Mouse (Mus musculus): ENCODE measurements at regions not wholly inside any gene's neighbourhood (a gene's known extent, or its start where the extent isn't known, plus 50 kb on each side); places are given as distances from the start of the nearest gene placed in this dataset.

GRCm38 (mm10) chr2:171657125-171657524 lies 386.1 kb downstream of the Cbln4 start:
- H3K27me3 ChIP-seq (ENCODE audit: insufficient read depth, low read length), result no peaks in the 10 kb centered on the region
- no peak for DNase-seq
- WGBS, result 50% methylated on average over 7 of the region's 7 CpGs
- no peak overlapping the region for H3K4me2 ChIP-seq (ENCODE audit: low read depth)
- TF ChIP-seq CTCF (IDR thresholded peaks at IDR 0.05; ENCODE audit: low read depth), result no peak
- no peak overlapping the region for H3K9ac ChIP-seq
- no peak overlapping the region for H3K27ac ChIP-seq (ENCODE audit: low read depth, low read length)
- no peaks in the 10 kb centered on the region for H3K9me3 ChIP-seq (ENCODE audit: low read length)
- no peak for ATAC-seq
- no peaks in the 10 kb centered on the region for H3K4me1 ChIP-seq (ENCODE audit: insufficient read depth)
- no peak overlapping the region for H3K4me3 ChIP-seq (ENCODE audit: low read depth, low read length)
- H3K36me3 ChIP-seq (ENCODE audit: insufficient read depth), result no peaks in the 10 kb centered on the region

- peak; percentile 84 for ATAC-seq
- no peak overlapping the region for H3K9ac ChIP-seq
- no peaks in the 10 kb centered on the region for H3K9me3 ChIP-seq (ENCODE audit: low read length)
- no peaks in the 10 kb centered on the region for H3K27me3 ChIP-seq (ENCODE audit: insufficient read depth, low read length)
- H3K27ac ChIP-seq (ENCODE audit: low read depth, low read length), result no peak overlapping the region
- no peak overlapping the region for H3K4me3 ChIP-seq (ENCODE audit: low read depth, low read length)
- no peak overlapping the region for H3K4me2 ChIP-seq (ENCODE audit: low read depth)
- DNase-seq, result peak; percentile 57
- WGBS, result 30% methylated on average over 4 of the region's 4 CpGs
- H3K36me3 ChIP-seq (ENCODE audit: insufficient read depth), result no peaks in the 10 kb centered on the region
- peak; percentile 37 for TF ChIP-seq CTCF (IDR thresholded peaks at IDR 0.05; ENCODE audit: low read depth)
- no peaks in the 10 kb centered on the region; the same call in 1 of the 2 replicates for H3K4me1 ChIP-seq (ENCODE audit: insufficient read depth)
These were observed 401.5 kb downstream of the Cbln4 start for GRCm38 (mm10) chr2:171641730-171642129.

GRCm38 (mm10) chr2:171640478-171640877 lies 402.8 kb downstream of the Cbln4 start:
- no peak for TF ChIP-seq CTCF (IDR thresholded peaks at IDR 0.05; ENCODE audit: low read depth)
- no peaks in the 10 kb centered on the region; the same call in 1 of the 2 replicates for H3K4me1 ChIP-seq (ENCODE audit: insufficient read depth)
- ATAC-seq (no peak), DNase-seq (no peak)
- H3K27me3 ChIP-seq (ENCODE audit: insufficient read depth, low read length), result no peaks in the 10 kb centered on the region
- no peaks in the 10 kb centered on the region for H3K9me3 ChIP-seq (ENCODE audit: low read length)
- H3K4me2 ChIP-seq (ENCODE audit: low read depth), result no peak overlapping the region
- H3K27ac ChIP-seq (ENCODE audit: low read depth, low read length), result no peak overlapping the region
- WGBS, result 71% methylated on average over 9 of the region's 9 CpGs
- H3K9ac ChIP-seq, result no peak overlapping the region
- no peak overlapping the region for H3K4me3 ChIP-seq (ENCODE audit: low read depth, low read length)
- no peaks in the 10 kb centered on the region for H3K36me3 ChIP-seq (ENCODE audit: insufficient read depth)

- H3K9me3 ChIP-seq (ENCODE audit: low read length), result no peaks in the 10 kb centered on the region
These were observed 404.3 kb downstream of the Cbln4 start for GRCm38 (mm10) chr2:171638931-171639330.

GRCm38 (mm10) chr2:171636837-171637236 lies 406.4 kb downstream of the Cbln4 start:
- H3K27me3 ChIP-seq (ENCODE audit: insufficient read depth, low read length), result no peaks in the 10 kb centered on the region
- ATAC-seq (no peak), DNase-seq (no peak)
- H3K36me3 ChIP-seq (ENCODE audit: insufficient read depth), result no peaks in the 10 kb centered on the region
- H3K27ac ChIP-seq (ENCODE audit: low read depth, low read length), result no peak overlapping the region
- H3K9ac ChIP-seq, result no peak overlapping the region
- H3K4me3 ChIP-seq (ENCODE audit: low read depth, low read length), result no peak overlapping the region
- 13% methylated on average over 6 of the region's 6 CpGs for WGBS
- no peaks in the 10 kb centered on the region; the same call in 1 of the 2 replicates for H3K4me1 ChIP-seq (ENCODE audit: insufficient read depth)
- TF ChIP-seq CTCF (IDR thresholded peaks at IDR 0.05; ENCODE audit: low read depth), result no peak
- H3K4me2 ChIP-seq (ENCODE audit: low read depth), result no peak overlapping the region
- H3K9me3 ChIP-seq (ENCODE audit: low read length), result no peaks in the 10 kb centered on the region

More at GRCm38 (mm10) chr2:171638931-171639330, 404.3 kb downstream of the Cbln4 start:
- H3K27ac ChIP-seq (ENCODE audit: low read depth, low read length), result no peak overlapping the region
- H3K36me3 ChIP-seq (ENCODE audit: insufficient read depth), result no peaks in the 10 kb centered on the region
- no peaks in the 10 kb centered on the region; the same call in 1 of the 2 replicates for H3K4me1 ChIP-seq (ENCODE audit: insufficient read depth)
- no peak overlapping the region for H3K9ac ChIP-seq
- no peaks in the 10 kb centered on the region for H3K27me3 ChIP-seq (ENCODE audit: insufficient read depth, low read length)
- no peak for ATAC-seq
- no peak overlapping the region for H3K4me2 ChIP-seq (ENCODE audit: low read depth)
- no peak for TF ChIP-seq CTCF (IDR thresholded peaks at IDR 0.05; ENCODE audit: low read depth)
- WGBS, result 95% methylated on average over 6 of the region's 6 CpGs
- DNase-seq, result no peak
- no peak overlapping the region for H3K4me3 ChIP-seq (ENCODE audit: low read depth, low read length)

GRCm38 (mm10) chr2:171633355-171634097 lies 409.7 kb downstream of the Cbln4 start:
- Histone ChIP-seq H3K9ac (no peak overlapping the region), H3K4me2 (ENCODE audit: low read depth) (no peak overlapping the region), H3K36me3 (ENCODE audit: insufficient read depth) (no peaks in the 10 kb centered on the region), H3K9me3 (ENCODE audit: low read length) (no peaks in the 10 kb centered on the region), H3K4me3 (ENCODE audit: low read depth, low read length) (no peak overlapping the region), H3K4me1 (ENCODE audit: insufficient read depth) (no peaks in the 10 kb centered on the region), H3K27me3 (ENCODE audit: insufficient read depth, low read length) (no peaks in the 10 kb centered on the region; the same call in 1 of the 2 replicates), H3K27ac (ENCODE audit: low read depth, low read length) (no peak overlapping the region)
- DNase-seq, result no peak
- TF ChIP-seq CTCF (IDR thresholded peaks at IDR 0.05; ENCODE audit: low read depth), result no peak
- ATAC-seq, result no peak
- WGBS, result 35% methylated on average over 15 of the region's 15 CpGs

- ATAC-seq (no peak), DNase-seq (no peak)
These were observed 413.1 kb downstream of the Cbln4 start for GRCm38 (mm10) chr2:171630101-171630715.

More at GRCm38 (mm10) chr2:171630101-171630715, 413.1 kb downstream of the Cbln4 start:
- Histone ChIP-seq H3K4me2 (ENCODE audit: low read depth) (no peak overlapping the region), H3K27ac (ENCODE audit: low read depth, low read length) (no peak overlapping the region), H3K36me3 (ENCODE audit: insufficient read depth) (no peaks in the 10 kb centered on the region), H3K9ac (no peak overlapping the region), H3K4me1 (ENCODE audit: insufficient read depth) (no peaks in the 10 kb centered on the region), H3K4me3 (ENCODE audit: low read depth, low read length) (no peak overlapping the region), H3K27me3 (ENCODE audit: insufficient read depth, low read length) (no peaks in the 10 kb centered on the region; the same call in 1 of the 2 replicates), H3K9me3 (ENCODE audit: low read length) (no peaks in the 10 kb centered on the region)
- TF ChIP-seq CTCF (IDR thresholded peaks at IDR 0.05; ENCODE audit: low read depth), result no peak
- WGBS, result 92% methylated on average over 9 of the region's 9 CpGs
